Mouse (Mus musculus): ENCODE measurements at regions not wholly inside any gene's neighbourhood (a gene's known extent, or its start where the extent isn't known, plus 50 kb on each side); places are given as distances from the start of the nearest gene placed in this dataset.

DNA sequence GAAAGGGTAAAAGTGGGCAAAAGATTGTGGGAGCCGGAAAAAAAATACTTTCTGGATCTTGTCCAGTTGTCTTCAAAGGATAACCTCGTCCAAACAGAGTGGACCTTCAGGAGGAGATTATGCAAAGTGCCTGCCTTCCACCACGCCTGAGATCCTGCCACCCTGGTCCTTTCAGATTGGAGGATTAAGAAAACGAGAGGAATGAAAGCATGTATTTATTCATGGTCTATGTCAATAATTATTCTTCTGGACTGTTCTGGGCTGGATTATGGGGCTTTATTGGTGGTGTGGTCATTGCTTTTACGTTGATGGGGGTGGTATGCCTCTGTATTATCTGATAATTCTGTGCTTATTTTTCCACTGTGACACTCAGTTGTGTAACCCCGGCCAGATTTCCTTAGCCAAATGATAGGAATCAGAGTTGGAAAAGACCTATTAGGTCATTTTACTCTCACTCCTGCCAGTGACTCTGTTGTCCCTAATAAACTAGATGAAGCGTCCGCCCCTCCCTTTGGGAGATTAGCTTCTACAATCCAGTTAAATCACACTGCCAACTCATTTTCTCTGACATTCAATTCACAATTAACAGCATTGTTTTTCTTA, 656.3 kb downstream of the Slc22a22 start:
- DNase-seq (ENCODE audit: low spot score in 2 of 2), result no peak

GRCm38 (mm10) chr15:56820256-56820976, 657.0 kb downstream of the Slc22a22 start:
- DNase-seq (ENCODE audit: low spot score in 2 of 2), result no peak

- no peak for DNase-seq (ENCODE audit: low spot score in 2 of 2)
Measured at GRCm38 (mm10) chr15:56818158-56818690, 659.2 kb downstream of the Slc22a22 start.

GRCm38 (mm10) chr15:56817204-56818157, 659.9 kb downstream of the Slc22a22 start:
- no peak for DNase-seq (ENCODE audit: low spot score in 2 of 2)

DNA sequence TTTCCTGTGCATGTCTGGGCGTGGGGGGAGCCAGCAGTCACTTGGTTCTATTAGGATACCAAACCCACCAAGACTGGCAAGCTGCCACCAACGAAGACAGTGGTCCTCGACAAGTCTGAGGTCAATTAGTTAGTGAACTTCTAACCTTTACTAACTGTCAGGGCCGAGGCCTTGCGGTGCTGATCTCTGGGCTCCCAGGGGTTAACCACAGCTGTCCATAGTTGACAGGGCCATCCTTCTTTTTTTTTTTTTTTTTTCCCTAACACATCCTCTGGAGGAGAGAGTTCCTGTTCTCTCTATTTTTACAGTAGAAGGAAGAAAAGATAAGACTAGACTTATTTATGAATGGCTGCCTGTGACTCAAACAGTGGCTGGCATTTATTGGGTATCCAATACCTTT, 663.5 kb downstream of the Slc22a22 start:
- DNase-seq (ENCODE audit: low spot score in 2 of 2), result no peak

DNA sequence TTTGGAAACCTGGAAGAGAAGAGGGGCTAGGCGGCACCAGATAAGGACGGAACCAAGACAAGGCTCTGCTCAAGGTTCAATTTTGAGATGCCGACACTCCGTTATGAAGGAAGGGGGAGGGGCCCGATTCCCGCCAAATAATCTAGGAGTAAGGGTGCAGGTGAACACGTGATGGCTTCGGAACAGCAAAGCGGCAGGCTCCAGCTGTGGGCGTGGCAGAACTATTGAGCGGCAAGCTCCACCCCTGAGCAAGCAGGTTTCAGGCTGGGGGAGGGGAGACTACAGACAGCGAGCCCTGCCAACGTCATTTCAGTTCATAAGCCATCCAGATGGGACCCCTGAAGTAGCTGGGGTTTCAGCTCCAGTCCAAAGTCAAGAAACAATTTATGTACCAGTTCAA, 667.3 kb downstream of the Slc22a22 start:
- DNase-seq (ENCODE audit: low spot score in 2 of 2), result no peak

GRCm38 (mm10) chr15:56807611-56808010, 669.8 kb downstream of the Slc22a22 start:
- no peak for DNase-seq (ENCODE audit: low spot score in 2 of 2)

GRCm38 (mm10) chr15:56801933-56802332, 675.5 kb downstream of the Slc22a22 start:
- DNase-seq (ENCODE audit: low spot score in 2 of 2), result no peak

- DNase-seq (ENCODE audit: low spot score in 2 of 2), result no peak
Measured at GRCm38 (mm10) chr15:56775431-56775830, 702.0 kb downstream of the Slc22a22 start.

DNA sequence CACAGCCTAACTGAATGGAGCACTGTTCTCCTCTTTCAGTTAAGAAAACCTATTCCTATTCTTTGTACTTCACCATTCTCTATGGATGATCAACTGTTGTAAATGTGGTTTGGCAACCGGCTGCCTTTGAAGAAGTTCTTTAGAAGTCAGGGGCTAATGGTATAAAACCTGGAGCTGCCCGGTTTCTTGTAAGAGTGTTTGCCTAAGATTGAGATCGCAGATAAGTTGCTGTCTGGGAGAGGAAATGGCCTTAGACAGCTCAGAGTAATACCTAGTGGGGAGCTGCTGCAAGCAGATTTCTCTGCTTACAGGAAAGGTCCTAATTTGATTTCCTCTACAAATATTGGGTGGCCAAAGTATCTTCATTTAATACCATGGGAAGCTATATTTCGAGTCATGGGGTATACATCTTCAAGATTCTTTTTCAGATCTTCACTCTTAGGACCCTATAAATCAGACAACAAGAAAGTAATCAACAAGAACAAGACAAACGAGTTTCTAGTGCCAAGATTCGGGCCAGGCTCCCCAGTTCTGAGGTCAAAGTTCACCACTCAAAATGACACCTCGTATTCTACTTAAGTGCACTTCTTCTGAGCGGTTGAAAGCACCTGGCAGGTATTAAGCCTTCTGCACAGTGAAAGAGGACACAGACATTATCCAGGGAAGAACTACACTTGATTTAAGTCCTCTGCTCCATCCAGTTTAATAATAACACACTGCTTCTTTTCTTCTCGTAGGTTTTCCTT, 702.6 kb downstream of the Slc22a22 start:
- no peak for DNase-seq (ENCODE audit: low spot score in 2 of 2)

DNA sequence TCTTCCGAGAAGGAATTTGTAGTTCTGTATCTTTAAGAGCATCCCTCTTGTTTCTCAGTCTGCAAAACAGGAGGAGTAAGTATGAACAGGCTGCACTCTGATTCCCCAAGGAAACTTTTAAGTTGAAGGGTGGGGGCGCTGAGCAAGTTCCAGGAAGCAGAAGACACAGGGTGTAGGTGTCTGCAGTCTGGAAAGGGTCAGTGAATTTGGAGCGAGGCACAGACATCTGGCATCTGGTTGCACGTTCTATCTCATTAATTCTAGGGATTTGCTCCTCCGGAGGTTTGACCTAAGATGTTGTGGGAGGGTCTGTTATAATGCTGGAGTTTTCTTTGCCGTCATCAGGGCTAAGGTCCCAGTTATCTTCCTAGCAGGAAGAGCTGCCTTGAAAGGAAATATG, 711.1 kb downstream of the Slc22a22 start:
- peak in 1 of 2 experiments; percentile 8 for DNase-seq (ENCODE audit: low spot score in 2 of 2)

- no peak for DNase-seq (ENCODE audit: low spot score in 2 of 2)
Measured at GRCm38 (mm10) chr15:56764957-56765482, 712.4 kb downstream of the Slc22a22 start.

GRCm38 (mm10) chr15:56764019-56764418, 713.4 kb downstream of the Slc22a22 start:
- no peak for DNase-seq (ENCODE audit: low spot score in 2 of 2)

GRCm38 (mm10) chr15:56746698-56747097, 730.7 kb downstream of the Slc22a22 start:
- DNase-seq (ENCODE audit: low spot score in 2 of 2), result no peak

DNA sequence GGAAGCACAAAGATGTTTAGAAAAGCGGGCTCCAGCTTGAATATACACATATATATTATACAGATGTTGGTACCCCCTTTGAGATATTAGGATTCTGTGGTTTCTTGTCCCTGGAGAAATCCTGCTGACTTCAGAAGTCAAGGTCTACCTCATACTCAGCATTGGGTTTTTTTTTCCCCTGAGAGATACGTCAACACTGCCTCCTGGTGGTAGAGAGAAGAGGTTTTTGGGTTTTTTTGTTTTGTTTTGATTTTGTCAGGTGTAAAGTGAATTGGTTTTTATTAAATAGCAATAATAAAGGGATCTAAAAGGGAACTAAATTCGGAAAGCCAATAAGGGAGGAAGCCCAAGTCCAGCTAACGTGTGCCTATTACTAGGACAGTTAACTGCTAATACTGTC, 732.5 kb downstream of the Slc22a22 start:
- DNase-seq (ENCODE audit: low spot score in 2 of 2), result no peak

Measured in frontal cortex, postnatal 36 days (tissue).